Mouse (Mus musculus) midbrain, embryonic 12.5 days (tissue): ENCODE measurements around the gene Npas3. TPM values are rescaled to one million over a fixed set of nuclear protein-coding genes. Genes with fewer than 3 reads are reported as not detected.

Experiments used
- ATAC-seq: fragments of 200-750 bp; cut with Nextera tagmentation; 2 replicates; pipeline ENCODE4 v1.8.0; 2017; ENCODE audit warnings: low read depth, moderate TSS enrichment, moderate library complexity; ENCODE audit not compliant: low FRiP score
- H3K27ac ChIP-seq: fragments of 300-500 bp; sonication (generic); replicated peaks from 2 replicates; pipeline ENCODE4 v1.5.1; 2016; ENCODE audit warnings: mild to moderate bottlenecking
- H3K27me3 ChIP-seq: fragments of 300-500 bp; sonication (generic); 2 replicates; pipeline ENCODE4 v1.6.1; 2016; ENCODE audit warnings: mild to moderate bottlenecking
- H3K36me3 ChIP-seq: fragments of 300-500 bp; sonication (generic); 2 replicates; pipeline ENCODE4 v1.6.1; 2016
- H3K4me1 ChIP-seq: fragments of 300-500 bp; sonication (generic); 2 replicates; pipeline ENCODE4 v1.6.1; 2016
- H3K4me2 ChIP-seq: fragments of 300-500 bp; sonication (generic); replicated peaks from 2 replicates; pipeline ENCODE4 v1.6.1; 2016; ENCODE audit warnings: mild to moderate bottlenecking, moderate library complexity
- H3K4me3 ChIP-seq: fragments of 300-500 bp; sonication (generic); 2 replicates; pipeline ENCODE4 v1.5.1; 2016; ENCODE audit warnings: mild to moderate bottlenecking
- H3K9ac ChIP-seq: fragments of 300-500 bp; sonication (generic); replicated peaks from 2 replicates; pipeline ENCODE4 v1.6.1; 2016; ENCODE audit warnings: mild to moderate bottlenecking, moderate library complexity
- H3K9me3 ChIP-seq: fragments of 300-500 bp; sonication (generic); 2 replicates; pipeline ENCODE4 v1.6.1; 2016; ENCODE audit warnings: mild to moderate bottlenecking
- WGBS: fragments of 180-500 bp; shearing (Covaris S2); methylation state at CpG from one replicate; pipeline ENCODE4 v1.1.7; 2016; 5-methylcytosine and 5-hydroxymethylcytosine counted together
- polyA plus RNA-seq: library from polyadenylated mRNA; unstranded; fragments of >200 nt; fragmentation: Nextera tagmentation; extraction: Ambion mirVana; gene quantifications from 2 replicates; pipeline ENCODE4 v1.2.1, GENCODE M21; 2016

Gene Npas3
- polyA plus RNA-seq, 1 experiment from 2014 or later, result 30.0 TPM

- no peak overlapping the region for H3K4me3 ChIP-seq
- no peaks in the 10 kb centered on the region for H3K36me3 ChIP-seq
- H3K9me3 ChIP-seq, result no peaks in the 10 kb centered on the region
- H3K4me1 ChIP-seq, result peaks cover 8% of the 10 kb centered on the region; the same call in 1 of the 2 replicates
- no peak for ATAC-seq
- H3K27me3 ChIP-seq, result no peaks in the 10 kb centered on the region
- H3K27ac ChIP-seq, result no peak overlapping the region; the same call in 1 of the 2 replicates
- no peak overlapping the region for H3K4me2 ChIP-seq
- WGBS, result 53% methylated on average over 3 of the region's 3 CpGs
- no peak overlapping the region for H3K9ac ChIP-seq
Observed at GRCm38 (mm10) chr12:53678166-53678565, 429.7 kb downstream of the Npas3 start.

DNA sequence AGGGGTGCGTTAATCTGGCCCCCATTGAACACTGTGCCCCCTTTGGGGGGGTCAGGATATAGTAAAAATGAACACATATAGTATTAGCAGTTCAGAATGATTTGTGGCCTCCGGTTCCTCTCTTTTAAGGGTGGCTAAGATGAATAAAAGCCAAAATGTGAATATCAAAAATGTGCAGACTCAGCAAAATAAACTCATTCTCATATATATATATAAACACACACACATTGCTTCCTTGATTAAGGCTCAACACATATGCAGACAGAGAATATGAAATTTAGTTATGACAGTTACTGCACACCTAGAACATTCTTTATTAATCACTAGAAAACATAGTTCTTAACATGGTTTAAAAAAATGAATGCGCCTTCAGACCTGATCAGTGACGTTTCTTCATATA lies 430.7 kb downstream of the Npas3 start:
- H3K9me3 ChIP-seq, result no peaks in the 10 kb centered on the region
- H3K9ac ChIP-seq, result no peak overlapping the region
- no peak overlapping the region for H3K4me2 ChIP-seq
- no peaks in the 10 kb centered on the region for H3K36me3 ChIP-seq
- no peak for ATAC-seq
- H3K4me3 ChIP-seq, result no peak overlapping the region
- H3K27me3 ChIP-seq, result no peaks in the 10 kb centered on the region
- 91% methylated on average over 4 of the region's 4 CpGs for WGBS
- peaks cover 8% of the 10 kb centered on the region; the same call in 1 of the 2 replicates for H3K4me1 ChIP-seq
- no peak overlapping the region for H3K27ac ChIP-seq

DNA sequence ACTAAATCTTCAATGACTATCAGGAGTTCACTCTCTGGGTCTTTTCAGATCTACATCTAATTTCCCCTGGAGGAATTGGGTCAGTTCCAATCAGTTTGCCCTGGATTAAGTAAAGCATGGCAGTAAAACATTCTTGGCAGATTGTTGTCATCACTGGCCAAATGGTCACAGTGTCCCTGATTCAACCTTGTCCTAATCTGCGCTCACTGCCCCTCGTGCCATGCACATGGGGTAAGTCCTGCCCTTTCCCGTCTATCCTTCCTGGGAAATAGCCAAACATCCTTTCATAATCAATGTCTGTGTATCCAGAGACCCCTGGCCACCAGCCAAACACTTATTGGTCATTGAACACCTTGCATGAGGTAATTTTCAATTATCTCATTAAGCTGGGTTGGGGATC lies 432.0 kb downstream of the Npas3 start:
- Histone ChIP-seq H3K27me3 (no peaks in the 10 kb centered on the region), H3K36me3 (no peaks in the 10 kb centered on the region), H3K9me3 (no peaks in the 10 kb centered on the region), H3K4me2 (no peak overlapping the region), H3K9ac (no peak overlapping the region), H3K27ac (no peak overlapping the region), H3K4me1 (peaks cover 8% of the 10 kb centered on the region; the same call in 1 of the 2 replicates), H3K4me3 (no peak overlapping the region)
- 79% methylated on average over 3 of the region's 3 CpGs for WGBS
- no peak for ATAC-seq

- Histone ChIP-seq H3K4me3 (no peak overlapping the region), H3K4me2 (no peak overlapping the region), H3K9me3 (no peaks in the 10 kb centered on the region), H3K27ac (no peak overlapping the region), H3K36me3 (no peaks in the 10 kb centered on the region), H3K4me1 (peaks cover 8% of the 10 kb centered on the region; the same call in 1 of the 2 replicates), H3K27me3 (no peaks in the 10 kb centered on the region), H3K9ac (no peak overlapping the region)
- ATAC-seq, result no peak
- WGBS, result 60% methylated on average over 3 of the region's 3 CpGs
Observed at GRCm38 (mm10) chr12:53682036-53682435, 433.6 kb downstream of the Npas3 start.

DNA sequence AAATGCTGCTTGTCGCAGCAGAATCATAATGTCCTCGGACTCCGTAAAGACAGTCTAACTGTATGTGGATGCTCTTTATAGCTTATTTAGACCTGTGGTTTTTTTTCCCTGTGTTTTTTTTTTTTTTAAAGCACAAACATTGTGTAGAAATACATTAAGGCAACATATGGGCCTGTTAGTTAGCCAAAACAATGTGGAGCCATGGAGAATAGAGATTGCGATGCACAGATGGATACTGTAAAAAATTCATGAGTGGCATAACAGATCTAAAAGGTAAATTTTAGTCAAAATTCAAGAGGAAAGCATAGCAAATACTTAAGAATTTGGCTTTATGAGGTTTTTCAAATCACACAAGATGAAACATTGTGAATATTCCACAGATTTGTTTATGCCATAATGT lies 444.0 kb downstream of the Npas3 start:
- Histone ChIP-seq H3K4me3 (no peak overlapping the region), H3K4me2 (no peak overlapping the region), H3K27ac (no peak overlapping the region), H3K9me3 (no peaks in the 10 kb centered on the region), H3K27me3 (no peaks in the 10 kb centered on the region), H3K4me1 (no peaks in the 10 kb centered on the region), H3K9ac (no peak overlapping the region), H3K36me3 (no peaks in the 10 kb centered on the region)
- ATAC-seq, result no peak
- 93% methylated on average over 4 of the region's 4 CpGs for WGBS

- no peak for ATAC-seq
- no peaks in the 10 kb centered on the region for H3K36me3 ChIP-seq
- H3K9me3 ChIP-seq, result no peaks in the 10 kb centered on the region
- no peak overlapping the region for H3K4me2 ChIP-seq
- H3K27ac ChIP-seq, result no peak overlapping the region
- H3K4me3 ChIP-seq, result no peak overlapping the region
- no peaks in the 10 kb centered on the region for H3K4me1 ChIP-seq
- no peaks in the 10 kb centered on the region for H3K27me3 ChIP-seq
- H3K9ac ChIP-seq, result no peak overlapping the region
- WGBS, result 92% methylated on average over 4 of the region's 4 CpGs
Observed at GRCm38 (mm10) chr12:53694346-53694745, 445.9 kb downstream of the Npas3 start.

DNA sequence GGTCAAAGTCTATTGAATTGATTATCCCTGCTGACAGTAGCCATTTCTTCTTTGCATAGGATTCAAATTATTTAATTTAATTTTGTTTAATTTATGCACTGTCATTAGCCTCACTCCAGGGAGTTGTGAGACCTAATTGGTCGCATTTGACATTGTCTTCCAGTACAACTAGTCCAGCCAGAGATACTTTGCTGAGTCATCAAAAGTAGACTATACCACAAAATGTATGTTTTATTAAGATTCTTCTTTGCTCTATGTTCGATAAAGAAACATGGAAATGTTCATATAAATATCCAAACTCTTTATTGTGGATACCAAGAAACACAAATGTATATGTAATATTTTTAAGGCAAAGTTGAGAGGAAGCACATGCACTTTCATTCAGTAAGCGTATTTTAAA lies 446.8 kb downstream of the Npas3 start:
- Histone ChIP-seq H3K36me3 (no peaks in the 10 kb centered on the region), H3K4me2 (no peak overlapping the region), H3K27me3 (no peaks in the 10 kb centered on the region), H3K4me1 (no peaks in the 10 kb centered on the region), H3K27ac (no peak overlapping the region), H3K4me3 (no peak overlapping the region), H3K9ac (no peak overlapping the region), H3K9me3 (no peaks in the 10 kb centered on the region)
- no peak for ATAC-seq
- 93% methylated on average over 3 of the region's 3 CpGs for WGBS

GRCm38 (mm10) chr12:53697645-53698044 lies 449.2 kb downstream of the Npas3 start:
- no peaks in the 10 kb centered on the region for H3K27me3 ChIP-seq
- H3K9me3 ChIP-seq, result no peaks in the 10 kb centered on the region
- H3K4me2 ChIP-seq, result no peak overlapping the region
- no peak overlapping the region for H3K4me3 ChIP-seq
- H3K4me1 ChIP-seq, result no peaks in the 10 kb centered on the region
- no peak overlapping the region for H3K9ac ChIP-seq
- ATAC-seq, result no peak
- H3K27ac ChIP-seq, result no peak overlapping the region
- H3K36me3 ChIP-seq, result no peaks in the 10 kb centered on the region
- 89% methylated on average over 7 of the region's 7 CpGs for WGBS

GRCm38 (mm10) chr12:53698483-53699227 lies 450.2 kb downstream of the Npas3 start:
- Histone ChIP-seq H3K4me2 (no peak overlapping the region), H3K4me1 (no peaks in the 10 kb centered on the region), H3K9ac (no peak overlapping the region), H3K27ac (no peak overlapping the region), H3K9me3 (no peaks in the 10 kb centered on the region), H3K4me3 (no peak overlapping the region), H3K36me3 (no peaks in the 10 kb centered on the region), H3K27me3 (no peaks in the 10 kb centered on the region)
- no peak for ATAC-seq
- WGBS, result 88% methylated on average over 9 of the region's 9 CpGs

GRCm38 (mm10) chr12:53719896-53720295 lies 471.4 kb downstream of the Npas3 start:
- H3K4me2 ChIP-seq, result no peak overlapping the region
- 58% methylated on average over 6 of the region's 6 CpGs for WGBS
- no peaks in the 10 kb centered on the region for H3K36me3 ChIP-seq
- H3K4me3 ChIP-seq, result no peak overlapping the region
- H3K27ac ChIP-seq, result no peak overlapping the region
- ATAC-seq, result no peak
- no peaks in the 10 kb centered on the region for H3K27me3 ChIP-seq
- H3K9ac ChIP-seq, result no peak overlapping the region
- H3K9me3 ChIP-seq, result no peaks in the 10 kb centered on the region
- no peaks in the 10 kb centered on the region for H3K4me1 ChIP-seq

DNA sequence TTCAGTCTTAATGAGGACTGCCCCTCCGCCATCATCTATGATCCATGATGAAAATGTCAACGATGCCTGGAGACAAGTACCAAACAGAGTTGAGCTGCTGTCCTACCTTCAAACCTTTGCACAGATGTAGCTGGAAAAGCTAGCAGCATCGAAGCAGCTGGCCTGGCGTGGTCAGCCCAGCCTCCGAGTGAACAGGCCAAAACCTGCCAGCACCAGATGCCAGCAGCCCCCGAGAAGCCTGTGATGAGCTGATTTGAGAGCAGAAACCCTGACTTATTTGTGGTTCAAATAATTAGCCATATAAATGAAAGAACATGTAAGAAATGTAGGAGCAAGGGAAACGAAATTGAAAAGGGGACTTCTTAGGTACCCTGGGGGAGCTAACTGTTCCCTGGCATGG lies 473.7 kb downstream of the Npas3 start:
- H3K27me3 ChIP-seq, result no peaks in the 10 kb centered on the region
- no peaks in the 10 kb centered on the region for H3K36me3 ChIP-seq
- H3K9ac ChIP-seq, result no peak overlapping the region
- 0 out of 2 replicates have a peak, but pooled peaks cover 5% of the 10 kb centered on the region for H3K4me1 ChIP-seq
- no peak overlapping the region for H3K4me3 ChIP-seq
- no peaks in the 10 kb centered on the region for H3K9me3 ChIP-seq
- H3K27ac ChIP-seq, result no peak overlapping the region
- ATAC-seq, result no peak
- WGBS, result 91% methylated on average over 7 of the region's 7 CpGs
- H3K4me2 ChIP-seq, result no peak overlapping the region

GRCm38 (mm10) chr12:53722718-53723698 lies 474.5 kb downstream of the Npas3 start:
- H3K4me2 ChIP-seq, result no peak overlapping the region
- H3K36me3 ChIP-seq, result no peaks in the 10 kb centered on the region
- WGBS, result 93% methylated on average over 15 of the region's 15 CpGs

More at GRCm38 (mm10) chr12:53722718-53723698, 474.5 kb downstream of the Npas3 start:
- Histone ChIP-seq H3K9ac (no peak overlapping the region), H3K27me3 (no peaks in the 10 kb centered on the region), H3K27ac (no peak overlapping the region), H3K9me3 (no peaks in the 10 kb centered on the region), H3K4me3 (no peak overlapping the region), H3K4me1 (0 out of 2 replicates have a peak, but pooled peaks cover 5% of the 10 kb centered on the region)
- ATAC-seq, result no peak
